Mouse (Mus musculus): ENCODE measurements around the gene Hadha. TPM values are rescaled to one million over a fixed set of nuclear protein-coding genes. Genes with fewer than 3 reads are reported as not detected.
A peak's percentile ranks its signal among the peaks of the same experiment; 100 is the strongest.

Gene Hadha
- polyA plus RNA-seq (2015; fragmentation: Nextera tagmentation; extraction: Ambion mirVana), result 129 and 143 TPM in 2 replicates

GRCm38 (mm10) chr5:30154474-30155394, at the start of gene Hadha, which contains the start of gene Hadhb:
Gene Hadha (minus strand): TSS chr5:30155162.
Gene Hadhb (plus strand): TSS chr5:30155248.
- Histone ChIP-seq H3K4me3 (peak within 1 kb of the TSS; percentile 95), H3K27me3 (no peaks in the 10 kb centered on the region), H3K27ac (peak within 1 kb of the TSS; percentile 84), H3K9ac (peak within 1 kb of the TSS; percentile 95), H3K9me3 (no peaks in the 10 kb centered on the region), H3K4me2 (replicated peaks) (peak within 1 kb of the TSS; percentile 80), H3K36me3 (no peaks in the 10 kb centered on the region), H3K4me1 (peaks cover 22% of the 10 kb centered on the region)
- 0% methylated on average over 53 of the region's 53 CpGs for WGBS
- ATAC-seq (ENCODE audit: low FRiP score, low read depth), result peak; percentile 91

- no peak for ATAC-seq (ENCODE audit: low FRiP score, low read depth)
- no peaks in the 10 kb centered on the region for H3K9me3 ChIP-seq
- no peak overlapping the region for H3K4me3 ChIP-seq
- H3K4me1 ChIP-seq, result peaks cover 4% of the 10 kb centered on the region; the same call in 1 of the 2 replicates
- H3K9ac ChIP-seq, result no peak overlapping the region
- H3K27ac ChIP-seq, result no peak overlapping the region
- H3K36me3 ChIP-seq, result no peaks in the 10 kb centered on the region
- H3K27me3 ChIP-seq, result no peaks in the 10 kb centered on the region
- no peak overlapping the region for H3K4me2 ChIP-seq (replicated peaks)
- WGBS, result 50% methylated on average over 1 of the region's 1 CpGs
These were observed 49.5 kb upstream of the Hadha start for GRCm38 (mm10) chr5:30204441-30204840.

GRCm38 (mm10) chr5:30203216-30203885, 48.4 kb upstream of the Hadha start:
- H3K27me3 ChIP-seq, result no peaks in the 10 kb centered on the region
- no peak overlapping the region for H3K4me3 ChIP-seq
- 80% methylated on average over 10 of the region's 10 CpGs for WGBS
- no peak overlapping the region for H3K9ac ChIP-seq
- no peaks in the 10 kb centered on the region for H3K36me3 ChIP-seq
- no peak overlapping the region for H3K27ac ChIP-seq
- no peak overlapping the region for H3K4me2 ChIP-seq (replicated peaks)
- no peak for ATAC-seq (ENCODE audit: low FRiP score, low read depth)
- no peaks in the 10 kb centered on the region for H3K9me3 ChIP-seq
- peaks cover 4% of the 10 kb centered on the region; the same call in 1 of the 2 replicates for H3K4me1 ChIP-seq

GRCm38 (mm10) chr5:30202221-30202620, 47.3 kb upstream of the Hadha start:
- H3K36me3 ChIP-seq, result no peaks in the 10 kb centered on the region
- peaks cover 4% of the 10 kb centered on the region; the same call in 1 of the 2 replicates for H3K4me1 ChIP-seq
- H3K27ac ChIP-seq, result no peak overlapping the region
- ATAC-seq (ENCODE audit: low FRiP score, low read depth), result no peak
- H3K9ac ChIP-seq, result no peak overlapping the region
- 86% methylated on average over 7 of the region's 7 CpGs for WGBS
- H3K27me3 ChIP-seq, result no peaks in the 10 kb centered on the region
- H3K4me3 ChIP-seq, result no peak overlapping the region
- H3K9me3 ChIP-seq, result no peaks in the 10 kb centered on the region
- no peak overlapping the region for H3K4me2 ChIP-seq (replicated peaks)

- Histone ChIP-seq H3K27me3 (no peaks in the 10 kb centered on the region), H3K4me2 (replicated peaks) (no peak overlapping the region), H3K9me3 (no peaks in the 10 kb centered on the region), H3K4me1 (peaks cover 4% of the 10 kb centered on the region; the same call in 1 of the 2 replicates), H3K36me3 (no peaks in the 10 kb centered on the region), H3K4me3 (no peak overlapping the region), H3K9ac (no peak overlapping the region), H3K27ac (no peak overlapping the region)
- 57% methylated on average over 5 of the region's 5 CpGs for WGBS
- ATAC-seq (ENCODE audit: low FRiP score, low read depth), result no peak
These were observed 46.6 kb upstream of the Hadha start for GRCm38 (mm10) chr5:30201521-30201920.

GRCm38 (mm10) chr5:30198257-30198656, 43.3 kb upstream of the Hadha start:
- H3K9me3 ChIP-seq, result no peaks in the 10 kb centered on the region
- WGBS, result 69% methylated on average over 7 of the region's 7 CpGs

GRCm38 (mm10) chr5:30195340-30195739, 40.4 kb upstream of the Hadha start:
- 91% methylated on average over 5 of the region's 5 CpGs for WGBS
- no peak for ATAC-seq (ENCODE audit: low FRiP score, low read depth)
- Histone ChIP-seq H3K4me2 (replicated peaks) (no peak overlapping the region), H3K27ac (no peak overlapping the region), H3K9ac (no peak overlapping the region), H3K36me3 (no peaks in the 10 kb centered on the region), H3K9me3 (no peaks in the 10 kb centered on the region), H3K4me1 (no peaks in the 10 kb centered on the region), H3K27me3 (no peaks in the 10 kb centered on the region), H3K4me3 (no peak overlapping the region)

More at GRCm38 (mm10) chr5:30198257-30198656, 43.3 kb upstream of the Hadha start:
- Histone ChIP-seq H3K9ac (no peak overlapping the region), H3K36me3 (no peaks in the 10 kb centered on the region), H3K27me3 (no peaks in the 10 kb centered on the region), H3K27ac (no peak overlapping the region), H3K4me1 (no peaks in the 10 kb centered on the region), H3K4me3 (no peak overlapping the region), H3K4me2 (replicated peaks) (no peak overlapping the region)
- no peak for ATAC-seq (ENCODE audit: low FRiP score, low read depth)

GRCm38 (mm10) chr5:30192452-30192851, 37.5 kb upstream of the Hadha start:
- ATAC-seq (ENCODE audit: low FRiP score, low read depth), result no peak
- Histone ChIP-seq H3K9me3 (no peaks in the 10 kb centered on the region), H3K4me1 (no peaks in the 10 kb centered on the region), H3K4me2 (replicated peaks) (no peak overlapping the region), H3K36me3 (peaks cover 14% of the 10 kb centered on the region), H3K27ac (no peak overlapping the region), H3K9ac (no peak overlapping the region), H3K4me3 (no peak overlapping the region), H3K27me3 (no peaks in the 10 kb centered on the region)
- WGBS, result 85% methylated on average over 1 of the region's 1 CpGs

- WGBS, result 93% methylated on average over 12 of the region's 12 CpGs
- Histone ChIP-seq H3K9ac (no peak overlapping the region), H3K4me2 (replicated peaks) (no peak overlapping the region), H3K9me3 (no peaks in the 10 kb centered on the region), H3K4me3 (no peak overlapping the region), H3K27me3 (no peaks in the 10 kb centered on the region), H3K27ac (no peak overlapping the region), H3K4me1 (no peaks in the 10 kb centered on the region), H3K36me3 (peaks cover 46% of the 10 kb centered on the region)
- ATAC-seq (ENCODE audit: low FRiP score, low read depth), result no peak
These were observed 32.9 kb upstream of the Hadha start for GRCm38 (mm10) chr5:30187687-30188485.

- H3K4me3 ChIP-seq, result no peak overlapping the region
- H3K4me2 ChIP-seq (replicated peaks), result no peak overlapping the region
- no peaks in the 10 kb centered on the region for H3K9me3 ChIP-seq
- 53% methylated on average over 4 of the region's 4 CpGs for WGBS
- no peaks in the 10 kb centered on the region for H3K27me3 ChIP-seq
- no peak overlapping the region for H3K9ac ChIP-seq
- H3K36me3 ChIP-seq, result peaks cover 82% of the 10 kb centered on the region
- H3K27ac ChIP-seq, result no peak overlapping the region
- peaks cover 10% of the 10 kb centered on the region for H3K4me1 ChIP-seq
- no peak for ATAC-seq (ENCODE audit: low FRiP score, low read depth)
These were observed 20.8 kb upstream of the Hadha start for GRCm38 (mm10) chr5:30175811-30176210.

- H3K4me3 ChIP-seq, result no peak overlapping the region
- no peaks in the 10 kb centered on the region for H3K27me3 ChIP-seq
- H3K4me1 ChIP-seq, result peaks cover 10% of the 10 kb centered on the region
- 28% methylated on average over 20 of the region's 20 CpGs for WGBS
- H3K9me3 ChIP-seq, result no peaks in the 10 kb centered on the region
- H3K36me3 ChIP-seq, result peaks cover 82% of the 10 kb centered on the region
- H3K27ac ChIP-seq, result no peak overlapping the region
- no peak for ATAC-seq (ENCODE audit: low FRiP score, low read depth)
- no peak overlapping the region for H3K9ac ChIP-seq
- no peak overlapping the region for H3K4me2 ChIP-seq (replicated peaks)
These were observed 18.1 kb upstream of the Hadha start for GRCm38 (mm10) chr5:30172931-30173692.
